ENCODE assay signal across 7 mouse cellular contexts in the genomic region with DNA sequence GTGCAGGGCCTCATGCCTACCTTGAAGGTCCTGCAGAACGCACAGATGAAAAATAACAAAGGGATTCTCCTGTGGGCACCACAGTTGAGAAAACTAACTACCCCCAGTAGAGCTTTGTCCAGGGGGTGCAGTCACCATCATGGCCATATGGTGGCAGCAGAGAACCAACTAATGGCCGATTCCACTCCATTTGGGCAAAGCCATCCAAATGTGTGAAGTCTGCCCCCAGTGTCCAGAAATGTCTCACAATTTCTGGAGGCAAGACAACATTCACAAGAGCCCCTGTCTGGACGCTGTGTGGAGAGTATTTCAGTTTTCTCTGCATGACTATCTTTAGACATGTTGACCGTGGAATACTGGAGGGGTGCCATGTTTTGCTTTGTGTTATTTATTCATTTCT. TPM values are rescaled to one million over a fixed set of nuclear protein-coding genes. Genes with fewer than 3 reads are reported as not detected.
DNase-seq lines count a peak whose midpoint lies in the region; ATAC-seq and TF ChIP-seq lines count a peak whose summit lies in the region.

No protein-coding gene starts in this region.

- intact Hi-C loops in gastrocnemius, adult 2 months (cut with DNase I) = loop anchor here (1.0 to 5.0 kb wide), 5 partner anchors 43 to 164 kb away; partner anchors contain the start of gene Amigo3
- intact Hi-C loops in left cerebral cortex, postnatal 14 days (cut with DNase I) = loop anchor here (2.0 to 5.0 kb wide), 3 partner anchors 58 to 163 kb away; partner anchors contain the start of gene Amigo3

- no peak overlapping the region for H3K9ac ChIP-seq in hindbrain, embryonic 16.5 days (ENCODE audit: low read depth, low read length)
- H3K9ac ChIP-seq in midbrain, embryonic 11.5 days (ENCODE audit: low read length) = no peak overlapping the region

- peak; percentile 96 for TF ChIP-seq CTCF in gastrocnemius, adult 2 months (IDR thresholded peaks at IDR 0.05)

- H3K9me3 ChIP-seq in hindbrain, embryonic 16.5 days (ENCODE audit: control insufficient read depth, low read length) = no peaks in the 10 kb centered on the region
- H3K9me3 ChIP-seq in midbrain, embryonic 11.5 days (ENCODE audit: control insufficient read depth, low read length) = no peaks in the 10 kb centered on the region

- ATAC-seq in hindbrain, embryonic 16.5 days = peak; percentile 63
- ATAC-seq in midbrain, embryonic 11.5 days (ENCODE audit: low FRiP score) = peak; percentile 69

- no peak overlapping the region for H3K4me2 ChIP-seq in hindbrain, embryonic 16.5 days (ENCODE audit: low read length)
- H3K4me2 ChIP-seq in midbrain, embryonic 11.5 days = no peak overlapping the region

- H3K27me3 ChIP-seq in hindbrain, embryonic 16.5 days (replicated peaks; ENCODE audit: control insufficient read depth, insufficient read depth, low read length) = no peaks in the 10 kb centered on the region
- peaks cover 12% of the 10 kb centered on the region for H3K27me3 ChIP-seq in midbrain, embryonic 11.5 days (ENCODE audit: control insufficient read depth, insufficient read depth, low read length)

- WGBS in hindbrain, embryonic 16.5 days = 1% methylated on average over 4 of the region's 4 CpGs
- WGBS in midbrain, embryonic 11.5 days = 7% methylated on average over 4 of the region's 4 CpGs

- peak overlapping the region; percentile 11; the same call in 1 of the 2 replicates for H3K4me3 ChIP-seq in gastrocnemius, adult 2 months
- H3K4me3 ChIP-seq in hindbrain, embryonic 16.5 days (ENCODE audit: low read length) = no peak overlapping the region
- no peak overlapping the region for H3K4me3 ChIP-seq in midbrain, embryonic 11.5 days (ENCODE audit: low read depth, low read length)

- no peaks in the 10 kb centered on the region for H3K36me3 ChIP-seq in hindbrain, embryonic 16.5 days (ENCODE audit: control insufficient read depth, insufficient read depth, low read length)
- no peaks in the 10 kb centered on the region for H3K36me3 ChIP-seq in midbrain, embryonic 11.5 days (ENCODE audit: control insufficient read depth, insufficient read depth, low read length)

- H3K27ac ChIP-seq in gastrocnemius, adult 2 months = peak overlapping the region; percentile 12; the same call in 1 of the 2 replicates
- H3K27ac ChIP-seq in hindbrain, embryonic 16.5 days (ENCODE audit: low read depth, low read length) = no peak overlapping the region
- H3K27ac ChIP-seq in midbrain, embryonic 11.5 days (ENCODE audit: low read depth, low read length) = no peak overlapping the region

- H3K4me1 ChIP-seq in hindbrain, embryonic 16.5 days (ENCODE audit: control insufficient read depth, insufficient read depth, low read depth, low read length) = peaks cover 11% of the 10 kb centered on the region
- peaks cover 25% of the 10 kb centered on the region for H3K4me1 ChIP-seq in midbrain, embryonic 11.5 days (ENCODE audit: control insufficient read depth, insufficient read depth, low read length)

- peak; percentile 90 for DNase-seq in adipocyte (ENCODE audit: low spot score)
- DNase-seq in cerebellum, postnatal 36 days = peak; percentile 87 to 91
- peak; percentile 87 for DNase-seq in gastrocnemius, adult 2 months
- DNase-seq in left cerebral cortex, postnatal 14 days (ENCODE audit: low spot score in 2 of 2) = peak; percentile 91
- peak; percentile 99 for DNase-seq in midbrain, embryonic 11.5 days (ENCODE audit: low spot score, missing footprints)
- DNase-seq in right cerebral cortex, postnatal 36 days (ENCODE audit: low spot score in 2 of 2) = peak; percentile 69 to 76

RNA-seq across cellular contexts. Expression of gene Mst1r, which starts 1.9 kb away (rescaled TPM):
- under 1 TPM; 0.54 to 0.81 TPM for total RNA-seq in gastrocnemius, adult 2 months (2021)
- polyA plus RNA-seq in hindbrain, embryonic 16.5 days (2015; fragmentation: Nextera tagmentation; extraction: Ambion mirVana) = 1.3 and 3.0 TPM in 2 replicates
- total RNA-seq in left cerebral cortex, postnatal 14 days (2021) = 1 to 10 TPM; 1.2 to 1.7 TPM
- polyA plus RNA-seq in midbrain, embryonic 11.5 days (2014; fragmentation: Nextera tagmentation; extraction: Ambion mirVana) = 0.60 and 0.80 TPM in 2 replicates

RNA-seq across cellular contexts. Expression of gene Mon1a, which starts 16.8 kb away (rescaled TPM):
- 10 to 100 TPM in 1 of 2 experiments, 1 to 10 TPM in 1; 9.6 to 11.3 TPM for total RNA-seq in gastrocnemius, adult 2 months (2021)
- polyA plus RNA-seq in hindbrain, embryonic 16.5 days (2015; fragmentation: Nextera tagmentation; extraction: Ambion mirVana) = 22.6 and 23.9 TPM in 2 replicates
- total RNA-seq in left cerebral cortex, postnatal 14 days (2021) = 10 to 100 TPM; 21.2 to 21.9 TPM
- 14.8 and 16.8 TPM in 2 replicates for polyA plus RNA-seq in midbrain, embryonic 11.5 days (2014; fragmentation: Nextera tagmentation; extraction: Ambion mirVana)

RNA-seq across cellular contexts. Expression of gene Actl11, which starts 23.5 kb away (rescaled TPM):
- total RNA-seq in gastrocnemius, adult 2 months (2021) = not detected
- polyA plus RNA-seq in hindbrain, embryonic 16.5 days (2015; fragmentation: Nextera tagmentation; extraction: Ambion mirVana) = not detected in 2 replicates
- not detected for total RNA-seq in left cerebral cortex, postnatal 14 days (2021)
- polyA plus RNA-seq in midbrain, embryonic 11.5 days (2014; fragmentation: Nextera tagmentation; extraction: Ambion mirVana) = not detected in 2 replicates

RNA-seq across cellular contexts. Expression of gene Camkv, which starts 30.7 kb away (rescaled TPM):
- total RNA-seq in gastrocnemius, adult 2 months (2021) = under 1 TPM in 1 of 2 experiments, not detected in 1; 0.22 TPM
- polyA plus RNA-seq in hindbrain, embryonic 16.5 days (2015; fragmentation: Nextera tagmentation; extraction: Ambion mirVana) = 58.4 and 63.4 TPM in 2 replicates
- 100 to 1,000 TPM; 382 to 398 TPM for total RNA-seq in left cerebral cortex, postnatal 14 days (2021)
- 6.3 and 6.7 TPM in 2 replicates for polyA plus RNA-seq in midbrain, embryonic 11.5 days (2014; fragmentation: Nextera tagmentation; extraction: Ambion mirVana)

RNA-seq across cellular contexts. Expression of gene Rbm6, which starts 31.7 kb away (rescaled TPM):
- total RNA-seq in gastrocnemius, adult 2 months (2021) = 10 to 100 TPM; 22.0 to 22.7 TPM
- polyA plus RNA-seq in hindbrain, embryonic 16.5 days (2015; fragmentation: Nextera tagmentation; extraction: Ambion mirVana) = 83.1 and 89.7 TPM in 2 replicates
- total RNA-seq in left cerebral cortex, postnatal 14 days (2021) = 10 to 100 TPM; 57.0 to 57.8 TPM
- 104 and 114 TPM in 2 replicates for polyA plus RNA-seq in midbrain, embryonic 11.5 days (2014; fragmentation: Nextera tagmentation; extraction: Ambion mirVana)
